Mouse (Mus musculus) T-cell, adult 2 months (primary cell): ENCODE data around the gene Timm8a1.

Experiments used
- DNase-seq: peaks from one replicate; pipeline ENCODE4 v3.0.0; 2022; ENCODE audit warnings: low spot score

Gene Timm8a1

DNA sequence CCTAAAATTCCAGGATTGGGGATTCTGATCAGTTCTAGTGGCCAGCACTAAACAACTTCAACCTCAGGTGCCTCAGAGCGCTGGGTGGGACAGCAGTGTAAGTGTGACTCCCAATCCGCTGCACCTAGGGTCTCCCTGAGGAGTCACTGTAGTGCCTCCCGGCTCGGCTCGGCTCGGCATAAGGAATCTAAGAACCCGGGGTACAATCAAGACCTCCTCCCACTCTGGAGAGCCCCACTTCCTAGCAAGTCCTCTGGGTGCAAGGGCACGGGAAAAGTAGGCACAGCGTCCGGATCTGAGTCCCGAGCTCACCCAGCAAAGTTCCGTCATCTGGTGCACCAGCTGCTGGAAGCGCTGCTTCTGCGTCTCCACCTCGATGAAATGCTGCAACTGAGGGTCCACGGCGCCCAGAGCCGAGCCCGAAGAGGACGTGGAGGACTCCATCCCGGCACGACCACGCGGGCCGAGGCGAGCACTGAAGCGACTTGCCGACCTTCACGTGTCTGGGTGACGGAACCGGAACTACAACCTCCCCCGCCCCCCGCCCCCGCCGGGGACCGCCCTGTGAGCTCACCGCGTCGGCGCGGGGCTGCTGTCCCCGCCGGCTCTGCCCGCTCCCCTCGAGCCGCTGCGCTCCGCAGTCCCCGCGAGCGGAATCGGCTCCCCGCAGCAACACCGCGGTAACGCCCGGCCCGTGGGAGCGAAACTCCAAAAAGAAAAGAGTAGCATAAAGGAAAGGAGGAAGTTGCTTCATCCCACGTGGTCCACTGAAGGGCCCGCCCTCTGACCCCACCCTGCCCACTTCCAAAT is at the start of gene Timm8a1:
Timm8a1 (minus strand) TSS at position 721 of the 810 bp plus-strand sequence.
- peak; percentile 60 for DNase-seq

DNA sequence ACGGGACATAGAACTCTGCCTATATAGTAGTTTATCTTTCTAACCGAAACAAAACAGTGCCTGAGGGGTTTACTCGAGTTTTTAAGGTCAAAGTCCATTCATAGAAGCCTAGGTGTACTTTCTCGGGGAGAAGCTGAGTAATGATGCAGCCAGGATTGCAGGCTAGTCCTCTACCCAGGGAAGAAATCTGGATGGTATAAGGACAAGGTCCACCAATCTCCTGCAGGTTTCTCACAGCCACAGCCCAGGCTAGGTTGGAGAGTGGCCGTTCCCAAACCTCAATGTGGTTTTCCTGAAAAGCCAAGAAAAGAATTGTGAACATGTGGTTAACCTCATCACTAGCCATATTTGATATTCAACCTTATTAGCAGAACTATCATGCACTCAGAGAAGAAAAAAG is 48.2 kb upstream of the Timm8a1 start:
- no peak for DNase-seq

- no peak for DNase-seq
Measured at GRCm38 (mm10) chrX:134588997-134589396, 47.3 kb upstream of the Timm8a1 start.

GRCm38 (mm10) chrX:134588261-134588660 is 46.6 kb upstream of the Timm8a1 start:
- DNase-seq = no peak

DNA sequence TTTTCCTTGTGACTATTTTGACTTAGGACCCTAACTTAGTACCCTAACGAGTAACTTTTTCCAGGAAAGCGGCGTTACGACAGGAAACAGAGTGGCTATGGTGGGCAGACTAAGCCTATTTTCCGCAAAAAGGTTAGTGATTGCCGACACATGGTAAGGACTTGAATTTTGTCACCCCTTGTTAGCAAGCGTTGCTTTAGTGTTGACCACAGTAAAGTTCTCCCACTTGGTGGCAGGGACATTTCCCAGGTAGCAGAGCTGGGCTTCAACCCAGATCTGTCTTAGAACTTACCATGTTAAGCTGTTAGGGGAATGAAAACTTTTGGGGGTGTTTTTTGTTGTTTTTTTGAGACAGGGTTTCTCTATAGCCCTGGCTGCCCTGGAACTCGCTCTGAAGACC is 44.8 kb upstream of the Timm8a1 start:
- DNase-seq = no peak

GRCm38 (mm10) chrX:134585103-134586002 is 43.7 kb upstream of the Timm8a1 start, which contains the start of gene Rpl36a:
Rpl36a (plus strand) TSS chrX:134585654.
- DNase-seq = peak; percentile 91

DNA sequence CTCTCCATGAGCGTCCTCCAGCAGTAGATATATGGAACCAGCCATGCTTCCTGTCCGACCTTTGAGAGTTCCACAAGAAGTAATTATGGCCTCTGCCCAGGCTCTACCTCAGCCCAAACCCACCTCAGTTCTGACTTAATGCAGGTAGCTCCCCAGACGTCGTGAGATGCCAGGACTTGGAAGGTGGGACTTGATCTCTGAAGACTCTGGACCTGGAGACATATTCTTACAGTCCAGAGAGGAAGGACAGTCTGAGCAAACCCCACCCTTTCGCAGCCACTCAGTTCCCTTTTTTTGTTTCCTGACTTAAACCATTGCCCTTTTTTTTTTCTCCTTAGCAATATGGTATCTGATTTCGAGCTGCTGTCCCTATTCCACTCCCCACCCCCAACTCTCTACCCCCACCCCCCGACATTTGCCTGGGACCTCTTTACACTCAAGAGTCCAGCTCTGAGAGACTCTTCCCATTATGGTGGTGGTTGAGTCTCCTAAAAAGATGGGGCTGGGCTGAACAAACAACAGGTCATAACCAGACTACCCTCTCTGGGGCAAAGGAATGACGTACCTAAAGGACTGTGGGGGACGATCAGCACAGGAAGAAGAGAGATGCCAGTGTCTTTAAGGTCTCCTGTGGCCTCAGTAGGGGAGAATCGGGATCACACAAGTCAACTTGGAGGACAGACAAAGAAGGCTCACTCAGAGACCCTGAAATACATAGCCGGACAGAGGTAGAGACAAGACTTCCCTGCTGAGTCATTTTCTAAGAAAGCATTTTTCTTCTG is 41.4 kb upstream of the Timm8a1 start, which contains the start of gene Btk:
Btk (minus strand) TSS at position 683 of the 782 bp plus-strand sequence.
- DNase-seq = no peak

DNA sequence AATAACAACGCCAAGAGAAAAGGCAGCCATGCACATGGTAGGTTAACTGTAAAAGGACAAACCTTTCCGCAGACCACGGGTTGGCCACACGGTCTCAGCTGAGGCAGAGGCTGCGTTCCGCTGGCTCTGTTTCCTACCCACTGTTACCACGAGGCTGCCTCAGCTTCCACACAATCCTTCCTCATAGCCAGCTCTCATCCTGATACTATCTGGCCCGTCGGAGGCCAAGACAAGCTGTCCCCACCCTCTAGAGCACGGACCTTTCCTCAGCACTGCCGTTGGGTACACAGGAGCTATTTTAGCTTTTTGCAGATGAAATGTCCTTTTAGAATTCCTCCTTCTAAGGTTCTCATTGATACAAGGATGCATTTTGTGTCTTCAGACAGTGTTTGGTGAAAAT is 40.6 kb upstream of the Timm8a1 start:
- no peak for DNase-seq

DNA sequence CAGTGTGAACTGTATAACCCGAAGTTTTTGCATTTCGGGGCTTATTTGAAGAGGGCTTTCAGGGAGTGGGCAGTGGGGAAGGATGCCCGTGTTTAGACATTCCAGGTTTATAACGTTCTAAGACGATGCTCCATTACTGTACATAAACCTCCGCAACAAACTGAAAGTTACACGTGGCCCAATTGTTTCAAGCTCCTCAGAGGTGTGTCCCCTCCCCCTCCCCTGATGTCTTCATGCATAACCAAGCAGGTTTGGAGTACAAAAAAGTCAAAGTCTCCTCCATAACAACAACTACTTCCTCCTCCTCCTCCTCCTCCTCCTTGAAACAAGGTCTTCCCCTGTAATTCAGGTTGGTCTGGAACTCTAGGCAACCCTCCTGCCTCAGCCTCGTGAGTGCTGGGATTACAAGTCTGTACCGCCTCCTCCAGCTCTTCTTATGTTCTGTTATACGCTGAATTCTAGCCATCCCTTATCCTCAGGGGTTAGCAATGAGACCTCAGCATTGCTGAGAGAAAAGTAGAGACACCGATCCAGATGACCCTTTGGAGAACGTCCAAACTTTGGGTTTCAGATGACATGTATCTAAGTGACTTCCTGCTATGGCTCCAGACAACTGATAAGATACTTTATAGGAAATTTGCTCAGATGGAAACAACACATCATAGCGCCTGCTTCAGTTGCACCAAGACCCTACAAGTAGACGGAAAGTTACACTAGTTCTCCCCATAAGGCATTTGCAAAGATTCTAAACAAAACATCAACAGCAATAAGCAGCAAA is 39.1 kb upstream of the Timm8a1 start:
- DNase-seq = no peak

GRCm38 (mm10) chrX:134577896-134578295 is 36.2 kb upstream of the Timm8a1 start:
- no peak for DNase-seq

GRCm38 (mm10) chrX:134566536-134567222 is 25.0 kb upstream of the Timm8a1 start:
- DNase-seq = peak; percentile 39

- no peak for DNase-seq
Measured at GRCm38 (mm10) chrX:134564326-134564725, 22.7 kb upstream of the Timm8a1 start.

DNA sequence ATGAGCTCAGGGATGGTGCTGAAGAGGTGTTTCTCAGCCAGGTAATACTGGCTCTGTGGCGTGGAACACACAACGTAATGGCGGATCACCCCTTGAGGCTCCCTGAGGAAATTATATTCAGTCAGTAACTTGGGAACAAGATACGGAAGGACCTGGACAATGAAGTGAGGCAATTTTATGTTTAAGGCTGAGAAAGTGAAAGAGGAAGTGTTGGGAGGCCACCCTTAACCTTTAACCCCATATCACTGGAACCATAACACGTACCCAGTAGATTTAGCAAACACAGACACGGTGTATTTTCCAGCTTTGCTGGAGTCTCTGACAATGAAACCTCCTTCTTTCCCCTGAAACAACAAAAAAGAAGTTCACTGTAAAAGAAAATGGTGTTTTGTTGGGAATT is 12.8 kb upstream of the Timm8a1 start:
- DNase-seq = no peak

DNA sequence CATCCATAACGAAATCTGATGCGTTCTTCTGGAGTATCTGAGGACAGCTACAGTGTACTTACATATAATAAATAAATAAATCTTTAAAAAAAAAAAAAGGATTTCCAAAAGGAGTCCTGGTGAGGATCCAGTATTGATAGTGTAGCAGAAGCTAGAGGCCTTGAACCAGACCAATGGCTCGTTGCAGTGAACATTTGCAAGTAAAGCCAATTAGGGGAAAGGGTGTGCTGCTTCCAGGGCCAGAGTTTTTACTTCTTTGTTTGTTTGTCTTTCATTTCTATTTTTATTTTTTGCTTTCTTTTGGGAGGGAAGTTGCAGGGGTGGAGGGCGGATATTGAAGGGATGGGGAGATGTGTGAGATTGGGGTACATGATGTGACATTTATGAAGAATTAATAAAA is 11.7 kb upstream of the Timm8a1 start:
- no peak for DNase-seq

- peak; percentile 3 for DNase-seq
Measured at GRCm38 (mm10) chrX:134550903-134551302, 9.2 kb upstream of the Timm8a1 start.

DNA sequence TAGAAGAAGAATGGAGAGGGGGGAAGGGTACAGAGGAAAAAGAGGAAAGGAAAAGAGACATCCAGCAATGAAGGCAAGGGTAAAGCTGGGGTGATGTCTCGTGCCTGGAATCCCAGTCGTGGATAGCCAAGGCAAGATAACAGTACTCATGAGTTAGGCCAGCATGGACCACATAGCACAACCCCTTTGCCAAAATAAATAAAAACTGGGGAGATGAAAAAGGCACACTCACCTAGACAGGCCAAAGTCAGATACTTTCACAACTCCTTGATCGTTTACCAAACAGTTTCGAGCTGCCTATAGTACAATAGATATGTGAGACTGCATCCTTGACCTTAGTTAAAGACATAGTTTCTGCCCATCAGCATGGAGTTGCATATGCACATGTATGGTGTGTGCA is 5.7 kb upstream of the Timm8a1 start:
- DNase-seq = no peak

DNA sequence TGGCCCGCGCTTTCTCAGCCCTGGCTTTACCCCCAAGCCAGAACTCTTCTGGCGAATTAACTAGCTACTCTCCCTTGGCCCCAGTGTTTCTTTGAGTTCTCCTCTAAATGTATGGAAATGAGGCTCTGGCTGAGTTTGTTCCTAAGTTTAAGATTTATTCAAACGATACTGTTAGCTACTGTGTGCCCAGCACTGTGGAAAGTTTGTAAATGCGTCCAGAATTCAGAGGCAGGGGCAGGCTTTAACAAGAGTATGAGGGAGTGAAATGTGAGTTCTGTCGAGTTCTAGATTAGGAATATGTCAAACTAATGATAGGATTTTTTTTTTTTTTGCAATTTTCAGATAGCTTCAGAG is 267 bp upstream of the Timm8a1 start:
- DNase-seq = no peak

GRCm38 (mm10) chrX:134540414-134541135 is 1.1 kb downstream of the Timm8a1 start:
- DNase-seq = no peak

DNA sequence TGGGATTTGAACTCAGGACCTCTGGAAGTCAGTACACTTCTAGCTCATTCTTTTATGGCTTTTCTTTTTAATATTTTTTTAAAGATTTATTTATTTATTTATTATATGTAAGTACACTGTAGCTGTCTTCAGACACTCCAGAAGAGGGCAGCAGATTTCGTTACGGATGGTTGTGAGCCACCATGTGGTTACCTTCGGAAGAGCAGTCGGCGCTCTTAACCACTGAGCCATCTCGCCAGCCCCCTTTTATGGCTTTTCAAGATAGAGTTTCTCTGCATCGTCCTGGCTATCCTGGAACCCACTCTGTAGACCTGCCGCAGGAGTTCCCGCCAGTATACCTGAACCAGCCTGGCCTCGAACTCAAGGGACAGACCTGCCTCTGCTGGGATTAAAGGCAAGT is 1.9 kb downstream of the Timm8a1 start:
- peak; percentile 56 for DNase-seq

- DNase-seq = no peak
Measured at GRCm38 (mm10) chrX:134533346-134533745, 8.3 kb downstream of the Timm8a1 start.
